Mouse (Mus musculus): Measurements from ENCODE around the gene Oog4.
A peak's percentile ranks its signal among the peaks of the same experiment; 100 is the strongest.
"Not testable (repeated sequence)": the region's sequence is repeated elsewhere in the genome, so short reads cannot be mapped to it uniquely, and the experiment has no call there.

Gene Oog4

DNA sequence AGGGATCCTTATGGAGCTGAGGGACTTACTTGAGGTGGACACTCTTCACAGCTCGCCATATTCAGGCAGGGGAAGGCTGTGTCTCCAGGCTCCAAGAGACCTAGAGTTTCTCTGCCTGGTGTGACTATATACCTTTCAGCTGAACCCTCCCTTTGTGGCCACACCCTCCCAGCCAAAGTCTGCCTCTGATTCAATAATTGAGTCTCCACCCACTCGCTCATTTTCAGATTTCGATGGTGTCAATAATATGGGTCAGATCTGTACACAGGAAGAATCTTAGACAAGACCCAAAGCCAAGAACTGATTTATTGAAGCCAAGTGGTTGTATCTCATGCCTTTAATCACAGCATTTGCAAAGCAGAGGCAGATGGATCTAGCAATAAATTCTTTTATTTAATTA lies at the start of gene Oog4:
Oog4 (minus strand) TSS at position 101 of the 400 bp plus-strand sequence.
- DNase-seq (ENCODE audit: extremely low spot score), result no peak

DNA sequence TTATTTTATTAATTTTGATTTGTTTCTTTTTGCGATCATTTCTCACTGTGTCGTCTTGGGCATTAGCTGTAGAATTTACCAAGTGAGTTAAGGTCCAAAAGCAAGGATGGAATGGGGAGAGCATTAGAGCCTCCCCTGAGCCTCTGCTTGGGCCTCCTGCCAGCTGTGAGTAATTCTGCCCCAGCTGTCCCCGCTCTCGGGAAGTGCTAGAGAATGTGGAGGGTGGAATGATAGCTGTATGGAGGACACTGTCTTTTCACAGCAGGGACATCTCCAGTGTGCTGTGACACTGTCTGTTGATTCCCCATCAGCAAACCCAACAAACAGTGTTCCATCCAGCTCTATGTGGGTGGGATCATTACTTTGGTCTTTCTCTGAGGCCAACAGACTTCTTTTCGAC lies 23.4 kb downstream of the Oog4 start:
- not testable (repeated sequence) for DNase-seq (ENCODE audit: extremely low spot score)

DNA sequence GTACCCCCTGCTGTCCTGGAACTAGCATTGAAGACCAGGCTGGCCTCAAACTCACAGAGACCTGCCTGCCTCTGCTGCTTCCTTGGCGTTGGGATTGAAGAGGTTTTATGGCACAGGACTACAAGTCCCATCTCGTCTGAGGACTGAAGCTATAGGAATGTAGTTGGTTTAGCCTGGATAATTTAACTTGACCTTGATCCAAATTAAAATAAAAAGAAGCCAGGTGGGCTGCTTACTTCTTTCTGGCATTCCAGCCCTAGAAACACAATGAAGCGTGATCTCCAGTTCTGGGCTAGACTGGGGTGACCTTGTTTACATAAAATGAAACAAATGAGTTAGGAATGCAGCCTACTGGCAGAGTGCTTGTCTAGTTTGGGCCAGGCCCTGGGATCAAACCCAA lies 36.0 kb downstream of the Oog4 start:
- DNase-seq (ENCODE audit: extremely low spot score), result no peak

DNA sequence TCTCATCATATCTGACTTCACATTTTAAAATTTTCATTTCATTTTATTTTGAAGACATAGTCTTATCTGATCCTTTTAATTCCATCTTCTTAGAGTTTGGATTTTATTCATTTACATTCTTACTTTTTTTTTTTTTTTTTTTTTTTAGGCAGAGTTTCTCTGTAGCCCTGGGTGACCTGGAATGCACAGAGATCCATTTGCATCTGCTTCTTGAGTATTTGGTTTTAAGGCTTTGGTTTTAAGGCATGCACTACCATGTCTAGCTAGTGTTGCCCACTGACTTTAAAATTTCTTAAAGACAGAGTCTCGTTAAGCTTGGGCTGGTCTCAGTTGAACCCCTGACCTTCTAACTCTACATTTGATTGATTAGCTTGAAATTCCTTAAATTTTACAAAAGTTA lies 36.5 kb downstream of the Oog4 start:
- DNase-seq (ENCODE audit: extremely low spot score), result no peak

- DNase-seq (ENCODE audit: extremely low spot score), result peak; percentile 92
Measured at GRCm38 (mm10) chr4:143412219-143413092, 37.7 kb downstream of the Oog4 start, which contains the start of gene Pramef8. TSS of gene Pramef8 (plus strand) at chr4:143412426.

DNA sequence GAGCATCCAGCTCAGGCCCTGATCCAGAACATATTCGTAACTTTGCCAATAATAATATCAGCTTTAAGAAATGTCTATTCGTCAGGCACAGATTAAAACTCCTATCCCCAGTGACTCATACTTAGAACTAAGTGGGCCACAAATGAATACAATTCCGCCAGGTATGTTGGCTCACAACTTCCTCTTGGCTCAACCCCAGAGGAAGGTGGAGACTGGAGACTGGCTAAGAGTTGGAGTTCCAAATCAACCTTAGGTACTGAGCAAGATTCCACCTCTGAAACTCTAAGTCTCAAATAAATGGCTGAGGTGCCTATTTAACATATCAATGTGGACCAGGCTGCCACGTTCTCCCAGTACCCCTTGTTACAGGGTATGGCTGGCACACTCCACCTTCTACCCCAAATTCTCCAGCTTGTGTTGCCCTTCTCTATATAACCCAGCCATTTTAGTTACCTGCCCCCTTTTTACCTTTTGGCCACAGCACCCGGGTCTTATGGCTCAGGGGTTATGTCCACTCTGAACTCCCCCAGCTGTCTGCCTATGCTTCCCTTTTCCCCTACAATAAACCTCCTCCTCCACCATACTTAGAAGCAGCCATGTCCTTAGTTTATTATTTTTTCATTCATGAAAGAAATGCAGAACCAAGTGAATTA lies 38.4 kb downstream of the Oog4 start:
- DNase-seq (ENCODE audit: extremely low spot score), result no peak

DNA sequence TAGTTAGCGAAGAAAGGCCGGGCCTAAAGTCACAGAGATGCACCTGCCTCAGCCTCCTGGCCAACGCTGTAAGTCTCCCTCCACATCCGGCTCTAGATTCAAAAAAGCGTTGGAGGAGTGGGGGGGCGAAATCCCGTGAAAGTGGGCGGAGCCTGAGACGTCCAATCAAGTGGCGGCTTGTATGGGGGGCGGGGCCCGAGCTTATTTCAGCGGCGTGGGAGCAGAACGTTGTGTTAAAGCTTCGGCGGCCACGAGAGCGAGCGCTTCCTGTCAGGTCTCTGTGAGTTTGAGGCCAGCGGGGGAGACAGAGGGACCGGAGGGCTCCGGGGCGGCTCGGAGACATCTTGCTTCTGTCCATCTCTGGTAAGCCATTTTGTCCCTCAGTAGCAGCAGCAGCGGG lies 55.9 kb downstream of the Oog4 start, which contains the start of gene Pramel1:
Pramel1 (plus strand) TSS at position 248 of the 400 bp plus-strand sequence.
- DNase-seq (ENCODE audit: extremely low spot score), result no peak

DNA sequence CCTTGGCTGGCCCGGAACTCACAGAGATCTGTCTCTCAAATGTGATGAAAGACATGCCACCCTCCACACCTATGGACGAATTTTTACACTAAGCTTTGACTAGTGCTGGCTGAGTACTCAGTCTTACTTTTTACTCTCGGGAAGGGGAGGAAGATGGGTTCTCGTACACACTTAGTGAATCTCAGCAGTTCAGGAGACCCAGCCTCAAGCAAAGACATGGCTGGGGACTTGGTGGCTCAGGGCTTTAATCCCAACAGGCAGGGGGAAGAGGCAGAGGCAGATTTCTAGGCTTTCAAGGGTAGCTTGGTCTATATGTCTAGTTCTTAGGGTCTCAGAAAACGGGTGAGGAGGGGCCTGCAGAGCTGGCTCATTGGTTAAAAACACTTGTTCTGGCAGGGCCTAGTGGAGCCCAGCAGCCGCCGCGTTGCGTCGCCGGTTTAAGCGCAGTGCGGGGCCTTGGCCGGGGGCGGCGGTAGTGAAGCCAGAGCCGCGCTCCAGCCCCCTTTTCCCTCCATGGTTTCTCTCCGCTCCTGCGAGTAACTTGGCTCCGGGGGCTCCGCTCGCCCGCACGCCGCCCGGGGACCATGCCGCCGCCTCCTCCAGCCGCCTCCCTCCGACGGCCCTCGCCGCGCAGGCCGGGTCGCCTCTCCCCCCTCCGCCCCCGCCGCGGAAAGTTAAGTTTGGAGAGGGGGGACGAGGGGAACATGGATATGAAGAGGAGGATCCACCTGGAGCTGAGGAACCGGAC lies 61.0 kb downstream of the Oog4 start:
- peak; percentile 81 for DNase-seq (ENCODE audit: extremely low spot score)
